Mouse (Mus musculus) brain, embryonic 14.5 days (tissue): ENCODE results near the gene Zranb2.

Experiments
- CTCF ChIP-seq: fragments of 200-500 bp; IDR thresholded peaks from 2 replicates; pipeline ENCODE4 v1.5.1; 2012; ENCODE audit warnings: inconsistent platforms, mild to moderate bottlenecking, moderate library complexity, borderline replicate concordance; ENCODE audit not compliant: insufficient read depth, insufficient read length; ENCODE audit errors: extremely low read depth
- POLR2A ChIP-seq: fragments of 200-500 bp; IDR thresholded peaks from 2 replicates; pipeline ENCODE4 v1.6.1; 2012; ENCODE audit warnings: mild to moderate bottlenecking, inconsistent platforms, borderline replicate concordance; ENCODE audit not compliant: poor library complexity, insufficient read depth, insufficient read length, severe bottlenecking; ENCODE audit errors: extremely low read depth

DNA sequence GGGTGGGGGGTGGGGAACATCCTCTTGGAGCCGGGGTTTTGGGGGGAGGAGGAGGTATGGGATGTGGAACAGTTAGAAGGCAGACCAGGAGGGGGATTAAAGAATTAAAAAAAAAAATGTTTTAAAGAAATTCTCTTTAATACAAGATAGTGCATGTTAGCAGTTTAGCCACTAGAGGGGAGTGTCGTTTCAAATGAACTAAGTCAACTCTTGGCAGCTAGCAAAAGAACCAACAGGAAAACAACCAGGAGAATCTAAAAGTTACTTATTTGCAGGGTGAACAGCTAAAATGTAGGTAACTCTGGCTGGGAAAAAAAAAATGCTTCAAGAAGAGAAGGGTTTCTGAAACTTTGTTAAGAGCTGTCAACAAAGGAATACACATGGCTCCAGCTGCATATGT lies 31.2 kb downstream of the Zranb2 start:
- TF ChIP-seq CTCF (peak; percentile 37; the same call in 1 of the 2 replicates), POLR2A (no peak)
